Mouse (Mus musculus): Measurements from ENCODE around the gene Kirrel. TPM values are rescaled to one million over a fixed set of nuclear protein-coding genes. Genes with fewer than 3 reads are reported as not detected.

The Kirrel gene
- 10.0 and 10.2 TPM in 2 replicates for polyA plus RNA-seq (2012; rRNA removed)

DNA sequence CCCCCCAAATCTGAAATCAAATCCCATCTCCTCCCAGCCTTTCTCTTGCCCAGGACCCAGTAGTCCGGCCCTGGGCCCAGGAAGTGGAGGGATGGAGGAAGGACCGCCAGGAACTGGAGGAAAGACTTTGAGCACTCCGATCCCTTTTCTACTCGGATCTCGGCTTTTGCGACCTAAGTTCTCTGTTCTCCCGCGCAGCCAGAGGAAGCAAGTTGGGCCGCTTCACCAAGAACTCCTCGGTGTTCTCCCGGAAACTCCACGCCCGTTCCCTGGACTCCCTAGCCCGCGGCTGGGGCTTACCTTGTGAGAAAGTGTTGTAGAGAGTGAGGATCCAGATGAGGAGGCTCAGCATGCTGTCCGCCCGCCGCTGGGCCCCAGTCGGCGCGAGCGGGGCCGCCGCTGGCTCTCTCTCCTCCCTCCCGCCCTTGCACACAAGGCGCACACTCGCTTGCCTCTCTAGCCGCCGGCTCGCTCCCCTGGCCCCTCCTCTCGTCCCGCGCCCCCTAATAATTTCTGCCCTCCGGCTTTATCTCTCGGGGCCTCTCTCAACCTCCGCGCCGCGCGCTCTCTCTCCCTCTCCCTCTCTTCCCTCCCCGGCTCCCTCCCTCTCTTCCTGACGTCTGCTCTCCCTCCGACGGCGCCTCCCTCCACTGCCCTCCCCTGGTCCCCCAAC lies at the start of gene Kirrel:
TSS of gene Kirrel (minus strand) at position 652 of the 673 bp plus-strand sequence.
- H3K27ac ChIP-seq (ENCODE audit: insufficient read depth, low read depth, low read length) = no peak within 1 kb of the TSS
- DNase-seq = peak; percentile 68

DNA sequence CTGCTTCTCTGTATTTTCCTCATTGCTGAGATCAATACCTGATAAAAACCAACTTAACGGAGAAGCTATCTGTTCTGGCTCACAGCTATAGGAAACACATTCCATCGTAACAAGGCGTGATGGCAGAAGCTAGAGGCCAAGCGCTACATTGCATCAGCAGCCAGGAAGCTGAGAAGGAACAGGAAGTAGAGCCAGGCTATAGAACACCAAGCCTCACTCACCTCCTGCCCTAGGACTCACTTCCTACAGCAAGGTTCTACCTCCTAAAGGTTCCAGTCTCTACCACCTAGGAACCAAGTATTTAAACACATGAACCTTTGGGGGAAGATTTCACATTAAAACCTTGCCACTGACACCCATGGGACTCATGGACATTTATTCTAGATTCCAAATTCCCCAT lies 49.1 kb upstream of the Kirrel start:
- WGBS = 73% methylated on average over 4 of the region's 4 CpGs
- DNase-seq = no peak
- H3K36me3 ChIP-seq (ENCODE audit: control insufficient read depth, insufficient read depth, low read length) = no peaks in the 10 kb centered on the region
- H3K27ac ChIP-seq (ENCODE audit: insufficient read depth, low read depth, low read length) = no peak overlapping the region
- TF ChIP-seq CTCF (conservative IDR thresholded peaks at IDR 0.05; ENCODE audit: insufficient read depth, insufficient read length, low read depth, low read length) (no peak), POLR2A (IDR thresholded peaks at IDR 0.05; ENCODE audit: low read depth, low read length) (no peak)
- no peaks in the 10 kb centered on the region for H3K27me3 ChIP-seq (replicated peaks; ENCODE audit: control insufficient read depth, insufficient read depth, low read length)
- no peak overlapping the region for H3K4me3 ChIP-seq (ENCODE audit: insufficient read depth, low read depth, low read length)
- no peaks in the 10 kb centered on the region for H3K4me1 ChIP-seq (ENCODE audit: control insufficient read depth, insufficient read depth, low read length)

More for the DNA sequence above, at the start of gene Kirrel:
- TF ChIP-seq CTCF (conservative IDR thresholded peaks at IDR 0.05; ENCODE audit: insufficient read depth, insufficient read length, low read depth, low read length) = 0 out of 2 replicates have a peak, but pooled peaks have one; percentile 2
- peak; percentile 35 for TF ChIP-seq POLR2A (IDR thresholded peaks at IDR 0.05; ENCODE audit: low read depth, low read length)
- Histone ChIP-seq H3K4me1 (ENCODE audit: control insufficient read depth, insufficient read depth, low read length) (no peaks in the 10 kb centered on the region), H3K27me3 (replicated peaks; ENCODE audit: control insufficient read depth, insufficient read depth, low read length) (no peaks in the 10 kb centered on the region), H3K36me3 (ENCODE audit: control insufficient read depth, insufficient read depth, low read length) (no peaks in the 10 kb centered on the region), H3K4me3 (ENCODE audit: insufficient read depth, low read depth, low read length) (peak within 1 kb of the TSS; percentile 45)
- WGBS = under 1% methylated on average over 43 of the region's 45 CpGs

DNA sequence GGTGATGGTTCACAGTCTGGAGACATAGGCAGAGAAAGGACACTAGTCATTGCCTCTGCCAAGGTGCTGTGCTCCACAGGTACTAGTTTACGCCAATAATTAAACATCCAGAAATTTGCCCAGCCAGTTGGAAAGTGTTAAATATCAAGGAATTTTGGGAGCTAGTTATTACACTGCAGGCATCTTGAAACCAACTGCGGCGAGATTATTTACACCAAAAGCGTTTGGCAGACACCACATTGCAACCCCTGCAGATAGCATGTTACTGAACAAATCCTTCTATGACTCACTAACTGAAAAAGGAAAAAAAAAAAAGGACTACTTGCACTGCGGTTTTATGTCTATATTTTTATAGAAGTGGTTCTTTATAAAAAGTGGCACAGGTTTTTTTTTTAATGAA lies 47.8 kb upstream of the Kirrel start:
- TF ChIP-seq POLR2A (IDR thresholded peaks at IDR 0.05; ENCODE audit: low read depth, low read length) (no peak), CTCF (conservative IDR thresholded peaks at IDR 0.05; ENCODE audit: insufficient read depth, insufficient read length, low read depth, low read length) (no peak)
- H3K4me1 ChIP-seq (ENCODE audit: control insufficient read depth, insufficient read depth, low read length) = no peaks in the 10 kb centered on the region
- no peaks in the 10 kb centered on the region for H3K36me3 ChIP-seq (ENCODE audit: control insufficient read depth, insufficient read depth, low read length)
- no peaks in the 10 kb centered on the region for H3K27me3 ChIP-seq (replicated peaks; ENCODE audit: control insufficient read depth, insufficient read depth, low read length)
- 83% methylated on average over 5 of the region's 5 CpGs for WGBS
- DNase-seq = no peak
- no peak overlapping the region for H3K27ac ChIP-seq (ENCODE audit: insufficient read depth, low read depth, low read length)
- H3K4me3 ChIP-seq (ENCODE audit: insufficient read depth, low read depth, low read length) = no peak overlapping the region

DNA sequence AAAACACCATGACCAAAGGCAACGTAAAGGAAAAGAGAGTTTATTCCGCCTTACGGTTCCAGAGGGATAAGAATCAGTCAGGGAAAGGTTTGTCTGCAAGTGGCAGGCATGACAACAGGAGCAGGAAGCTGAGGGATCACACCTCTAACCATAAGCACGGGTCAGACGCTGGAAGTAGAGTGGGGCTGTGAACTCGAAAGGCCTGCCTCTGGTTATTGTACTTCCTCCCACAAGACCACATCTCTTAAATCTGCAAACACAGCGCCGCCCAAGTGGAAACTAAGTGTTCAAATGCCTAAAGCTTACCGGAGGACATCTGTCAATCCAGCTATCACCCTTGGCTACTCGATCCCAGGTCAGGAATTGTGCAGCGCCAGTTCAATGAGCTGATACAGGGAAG lies 40.6 kb upstream of the Kirrel start:
- Histone ChIP-seq H3K27me3 (replicated peaks; ENCODE audit: control insufficient read depth, insufficient read depth, low read length) (no peaks in the 10 kb centered on the region), H3K36me3 (ENCODE audit: control insufficient read depth, insufficient read depth, low read length) (no peaks in the 10 kb centered on the region), H3K27ac (ENCODE audit: insufficient read depth, low read depth, low read length) (no peak overlapping the region), H3K4me3 (ENCODE audit: insufficient read depth, low read depth, low read length) (no peak overlapping the region), H3K4me1 (ENCODE audit: control insufficient read depth, insufficient read depth, low read length) (no peaks in the 10 kb centered on the region)
- no peak for DNase-seq
- 56% methylated on average over 11 of the region's 11 CpGs for WGBS
- no peak for TF ChIP-seq POLR2A (IDR thresholded peaks at IDR 0.05; ENCODE audit: low read depth, low read length)
- TF ChIP-seq CTCF (conservative IDR thresholded peaks at IDR 0.05; ENCODE audit: insufficient read depth, insufficient read length, low read depth, low read length) = no peak

DNA sequence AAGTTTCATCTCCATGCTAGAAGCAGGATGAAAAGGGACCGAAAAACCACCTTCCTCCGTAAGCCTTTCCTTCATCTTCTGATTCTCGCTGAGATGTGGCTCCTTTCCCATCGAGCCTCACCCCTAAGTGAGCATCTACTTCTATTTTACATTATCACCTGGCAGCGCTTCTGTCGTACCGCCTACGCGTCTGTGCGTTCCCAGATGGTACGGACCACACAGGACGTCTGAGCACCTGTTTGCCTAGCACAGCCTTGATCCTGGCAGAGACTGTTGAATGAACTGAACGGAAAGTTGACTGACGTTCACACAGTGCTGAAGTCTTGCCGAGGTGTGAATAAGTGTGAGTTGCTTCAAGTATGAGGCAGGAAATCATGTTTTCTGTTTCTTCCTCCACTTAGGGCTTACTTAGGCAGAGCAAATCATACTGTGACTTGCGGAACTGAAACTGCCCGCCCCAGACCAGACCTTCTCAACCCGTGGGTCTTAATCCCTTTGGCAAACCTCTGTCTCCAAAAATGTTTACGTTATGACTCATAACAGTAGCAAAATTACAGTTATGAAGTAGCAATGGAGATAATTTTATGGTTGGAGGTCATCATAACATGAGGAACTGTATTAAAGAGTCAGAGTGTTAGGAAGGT lies 39.8 kb upstream of the Kirrel start:
- no peaks in the 10 kb centered on the region for H3K27me3 ChIP-seq (replicated peaks; ENCODE audit: control insufficient read depth, insufficient read depth, low read length)
- DNase-seq = no peak
- no peaks in the 10 kb centered on the region for H3K4me1 ChIP-seq (ENCODE audit: control insufficient read depth, insufficient read depth, low read length)
- TF ChIP-seq POLR2A (IDR thresholded peaks at IDR 0.05; ENCODE audit: low read depth, low read length) = no peak
- no peak for TF ChIP-seq CTCF (conservative IDR thresholded peaks at IDR 0.05; ENCODE audit: insufficient read depth, insufficient read length, low read depth, low read length)
- H3K4me3 ChIP-seq (ENCODE audit: insufficient read depth, low read depth, low read length) = no peak overlapping the region
- H3K36me3 ChIP-seq (ENCODE audit: control insufficient read depth, insufficient read depth, low read length) = no peaks in the 10 kb centered on the region
- H3K27ac ChIP-seq (ENCODE audit: insufficient read depth, low read depth, low read length) = no peak overlapping the region
- WGBS = 90% methylated on average over 19 of the region's 19 CpGs

DNA sequence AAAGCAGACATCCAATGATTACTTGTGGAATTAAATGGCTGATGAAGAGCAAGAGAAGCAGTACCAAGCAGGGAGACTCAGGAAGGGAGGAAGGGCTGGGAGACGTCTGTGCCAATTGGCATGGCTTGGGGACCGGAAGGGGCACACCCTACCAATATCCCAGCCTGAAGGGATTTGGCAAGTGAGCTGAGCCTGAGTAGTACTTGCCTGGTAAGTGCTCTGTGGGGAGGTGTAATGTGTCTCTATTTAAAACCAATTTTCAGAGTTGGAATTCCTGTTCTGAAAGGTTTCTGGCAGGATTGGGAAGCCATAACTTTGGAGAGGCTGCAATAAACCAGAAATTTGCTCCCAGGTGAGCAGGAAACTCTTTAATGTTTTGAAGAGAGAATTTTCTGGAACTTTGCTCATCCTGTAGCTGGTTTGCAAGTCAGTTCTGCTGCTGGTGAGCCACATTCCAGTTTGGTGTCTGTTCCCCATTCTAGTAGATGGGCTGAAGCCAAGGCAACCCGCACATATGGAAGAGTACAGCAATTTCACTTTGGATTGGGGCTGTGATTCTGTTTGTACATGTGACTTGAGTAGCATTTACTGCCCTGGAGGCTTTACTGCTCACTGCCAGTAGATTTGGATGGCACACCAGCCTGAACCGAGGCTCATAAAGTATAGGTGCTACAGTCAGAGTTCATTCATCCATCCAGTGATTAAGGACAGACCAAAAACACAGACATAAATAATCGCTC lies 32.0 kb upstream of the Kirrel start:
- DNase-seq = no peak
- no peaks in the 10 kb centered on the region for H3K4me1 ChIP-seq (ENCODE audit: control insufficient read depth, insufficient read depth, low read length)
- TF ChIP-seq CTCF (conservative IDR thresholded peaks at IDR 0.05; ENCODE audit: insufficient read depth, insufficient read length, low read depth, low read length) = no peak
- TF ChIP-seq POLR2A (IDR thresholded peaks at IDR 0.05; ENCODE audit: low read depth, low read length) = no peak
- no peaks in the 10 kb centered on the region for H3K27me3 ChIP-seq (replicated peaks; ENCODE audit: control insufficient read depth, insufficient read depth, low read length)
- no peak overlapping the region for H3K27ac ChIP-seq (ENCODE audit: insufficient read depth, low read depth, low read length)
- no peak overlapping the region for H3K4me3 ChIP-seq (ENCODE audit: insufficient read depth, low read depth, low read length)
- no peaks in the 10 kb centered on the region for H3K36me3 ChIP-seq (ENCODE audit: control insufficient read depth, insufficient read depth, low read length)
- WGBS = 69% methylated on average over 5 of the region's 5 CpGs

DNA sequence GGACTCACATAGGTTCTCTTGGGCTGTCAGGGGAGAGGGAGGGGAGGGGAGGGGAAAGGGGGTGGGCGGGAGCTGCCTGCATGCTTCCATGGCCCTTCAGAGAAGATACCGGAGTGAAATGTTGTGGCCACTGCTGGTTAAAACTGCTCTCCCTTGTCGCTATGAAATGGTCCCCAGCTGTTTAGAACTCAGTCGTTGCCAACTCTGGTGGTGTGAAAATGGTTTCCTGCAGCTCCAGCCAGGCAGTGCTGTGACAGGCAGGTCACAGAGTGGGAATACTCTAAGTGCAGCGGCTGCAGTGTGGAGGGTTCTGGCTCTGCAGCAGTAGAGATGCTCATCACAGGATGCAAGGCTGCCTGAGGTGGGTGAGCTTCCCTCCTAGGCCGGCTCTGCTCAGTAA lies 22.1 kb upstream of the Kirrel start:
- DNase-seq = peak; percentile 4
- Histone ChIP-seq H3K27me3 (replicated peaks; ENCODE audit: control insufficient read depth, insufficient read depth, low read length) (no peaks in the 10 kb centered on the region), H3K36me3 (ENCODE audit: control insufficient read depth, insufficient read depth, low read length) (no peaks in the 10 kb centered on the region), H3K4me1 (ENCODE audit: control insufficient read depth, insufficient read depth, low read length) (no peaks in the 10 kb centered on the region), H3K27ac (ENCODE audit: insufficient read depth, low read depth, low read length) (no peak overlapping the region), H3K4me3 (ENCODE audit: insufficient read depth, low read depth, low read length) (no peak overlapping the region)
- WGBS = 25% methylated on average over 6 of the region's 6 CpGs
- no peak for TF ChIP-seq POLR2A (IDR thresholded peaks at IDR 0.05; ENCODE audit: low read depth, low read length)
- TF ChIP-seq CTCF (conservative IDR thresholded peaks at IDR 0.05; ENCODE audit: insufficient read depth, insufficient read length, low read depth, low read length) = no peak

Measured in kidney, adult 2 months (tissue).